Mouse (Mus musculus) cerebellum, adult (tissue): ENCODE measurements around the gene Slc48a1.

Experiments used
- ATAC-seq: cut with Nextera tagmentation; 2 replicates; pipeline ENCODE4 v1.9.2; 2017; ENCODE audit warnings: mild to moderate bottlenecking, moderate library complexity, mixed read lengths; ENCODE audit not compliant: insufficient number of reproducible peaks, low FRiP score, low TSS enrichment

Slc48a1 gene

GRCm38 (mm10) chr15:97779576-97779975, 1.3 kb downstream of the Slc48a1 start:
- ATAC-seq = no peak

- no peak for ATAC-seq
Observed at GRCm38 (mm10) chr15:97780611-97781031, 2.3 kb downstream of the Slc48a1 start.

GRCm38 (mm10) chr15:97781961-97782748, 3.8 kb downstream of the Slc48a1 start:
- no peak for ATAC-seq

GRCm38 (mm10) chr15:97782749-97783105, 4.4 kb downstream of the Slc48a1 start:
- no peak for ATAC-seq

- ATAC-seq = peak; percentile 63
Observed at GRCm38 (mm10) chr15:97784092-97784559, 5.8 kb downstream of the Slc48a1 start.

- ATAC-seq = peak; percentile 39
Observed at GRCm38 (mm10) chr15:97784561-97785161, 6.3 kb downstream of the Slc48a1 start.

GRCm38 (mm10) chr15:97785731-97786411, 7.6 kb downstream of the Slc48a1 start:
- no peak for ATAC-seq

- ATAC-seq = no peak
Observed at GRCm38 (mm10) chr15:97786412-97787112, 8.2 kb downstream of the Slc48a1 start.

- ATAC-seq = no peak
Observed at GRCm38 (mm10) chr15:97787148-97787798, 9.0 kb downstream of the Slc48a1 start.

- no peak for ATAC-seq
Observed at GRCm38 (mm10) chr15:97787799-97788667, 9.7 kb downstream of the Slc48a1 start.

GRCm38 (mm10) chr15:97788821-97789220, 10.5 kb downstream of the Slc48a1 start:
- ATAC-seq = 0 out of 2 replicates have a peak, but pooled peaks have one; percentile 24

GRCm38 (mm10) chr15:97789761-97790505, 11.6 kb downstream of the Slc48a1 start:
- peak; percentile 37; the same call in 1 of the 2 replicates for ATAC-seq

GRCm38 (mm10) chr15:97791126-97791700, 12.9 kb downstream of the Slc48a1 start:
- ATAC-seq = no peak

- no peak for ATAC-seq
Observed at GRCm38 (mm10) chr15:97793386-97794153, 15.2 kb downstream of the Slc48a1 start.

- ATAC-seq = no peak
Observed at GRCm38 (mm10) chr15:97794268-97794667, 15.9 kb downstream of the Slc48a1 start.

- no peak for ATAC-seq
Observed at GRCm38 (mm10) chr15:97795559-97796235, 17.4 kb downstream of the Slc48a1 start.
